Mouse (Mus musculus) bone marrow, adult 2 months (tissue): Measurements from ENCODE around the gene Mapk10. TPM values are rescaled to one million over a fixed set of nuclear protein-coding genes. Genes with fewer than 3 reads are reported as not detected.
"Not testable (repeated sequence)": the region's sequence is repeated elsewhere in the genome, so short reads cannot be mapped to it uniquely, and the experiment has no call there.

Experiments
- H3K27ac ChIP-seq: fragments of 200-500 bp; 2 replicates; pipeline ENCODE4 v1.5.1; 2012; ENCODE audit warnings: low read depth, mild to moderate bottlenecking, control low read depth, inconsistent platforms, low read length; ENCODE audit not compliant: control insufficient read depth, poor library complexity, insufficient read depth
- H3K4me1 ChIP-seq: fragments of 200-500 bp; 2 replicates; pipeline ENCODE4 v1.6.1; 2011; ENCODE audit warnings: low read length; ENCODE audit not compliant: control insufficient read depth, insufficient read depth
- H3K4me3 ChIP-seq: fragments of 200-500 bp; replicated peaks from 2 replicates; pipeline ENCODE3; 2011; ENCODE audit warnings: mild to moderate bottlenecking, low read depth, low read length, control low read depth; ENCODE audit not compliant: control insufficient read depth
- CTCF ChIP-seq: fragments of 200-500 bp; IDR thresholded peaks from 2 replicates; pipeline ENCODE4 v1.5.1; 2011; ENCODE audit warnings: low read length, control low read depth; ENCODE audit not compliant: control insufficient read depth, insufficient read depth
- POLR2A ChIP-seq: fragments of 200-500 bp; IDR thresholded peaks from 2 replicates; pipeline ENCODE4 v1.6.1; 2011; ENCODE audit warnings: low read depth, mild to moderate bottlenecking, control low read depth, low read length, borderline replicate concordance; ENCODE audit not compliant: control insufficient read depth
- WGBS: fragments of 180-500 bp; shearing (Covaris S2); methylation state at CpG from one replicate; pipeline ENCODE4 v1.1.7; 2018; 5-methylcytosine and 5-hydroxymethylcytosine counted together
- polyA plus RNA-seq: library from polyadenylated mRNA; stranded (reverse); fragments of >200 nt; gene quantifications from 2 replicates; pipeline ENCODE4 v1.2.4, GENCODE M21; 2011; ENCODE audit warnings: low replicate concordance; ENCODE audit not compliant: missing spikeins, insufficient read depth, insufficient read length

Mapk10 gene
- polyA plus RNA-seq, 1 experiment = not detected

GRCm38 (mm10) chr5:102903487-102903886, 307.6 kb downstream of the Mapk10 start:
- Histone ChIP-seq H3K4me3 (no peak overlapping the region), H3K27ac (no peak overlapping the region), H3K4me1 (no peaks in the 10 kb centered on the region)
- WGBS = 91% methylated on average over 9 of the region's 9 CpGs
- no peak for TF ChIP-seq CTCF
- TF ChIP-seq POLR2A = no peak

GRCm38 (mm10) chr5:102901176-102901575, 310.0 kb downstream of the Mapk10 start:
- WGBS = 72% methylated on average over 5 of the region's 5 CpGs

GRCm38 (mm10) chr5:102899680-102900215, 311.4 kb downstream of the Mapk10 start:
- Histone ChIP-seq H3K27ac (no peak overlapping the region), H3K4me1 (no peaks in the 10 kb centered on the region), H3K4me3 (no peak overlapping the region)
- WGBS = 79% methylated on average over 6 of the region's 6 CpGs
- TF ChIP-seq CTCF = no peak
- TF ChIP-seq POLR2A = no peak

More at GRCm38 (mm10) chr5:102901176-102901575, 310.0 kb downstream of the Mapk10 start:
- Histone ChIP-seq H3K4me1 (no peaks in the 10 kb centered on the region), H3K27ac (no peak overlapping the region), H3K4me3 (no peak overlapping the region)
- TF ChIP-seq CTCF = no peak
- TF ChIP-seq POLR2A = no peak

- no peak overlapping the region for H3K4me3 ChIP-seq
- H3K4me1 ChIP-seq = no peaks in the 10 kb centered on the region
- no peak for TF ChIP-seq POLR2A
- TF ChIP-seq CTCF = no peak
- no peak overlapping the region for H3K27ac ChIP-seq
- 79% methylated on average over 4 of the region's 4 CpGs for WGBS
Observed at GRCm38 (mm10) chr5:102898301-102898700, 312.8 kb downstream of the Mapk10 start.

GRCm38 (mm10) chr5:102892226-102892625, 318.9 kb downstream of the Mapk10 start:
- TF ChIP-seq CTCF (no peak), POLR2A (no peak)
- Histone ChIP-seq H3K27ac (no peak overlapping the region), H3K4me3 (no peak overlapping the region), H3K4me1 (no peaks in the 10 kb centered on the region; the same call in 1 of the 2 replicates)
- 88% methylated on average over 11 of the region's 11 CpGs for WGBS

GRCm38 (mm10) chr5:102889163-102889488, 322.0 kb downstream of the Mapk10 start:
- no peak overlapping the region for H3K27ac ChIP-seq
- WGBS = 78% methylated on average over 2 of the region's 2 CpGs
- TF ChIP-seq POLR2A (no peak), CTCF (no peak)
- H3K4me1 ChIP-seq = no peaks in the 10 kb centered on the region; the same call in 1 of the 2 replicates
- H3K4me3 ChIP-seq = no peak overlapping the region

- TF ChIP-seq CTCF (no peak), POLR2A (no peak)
- Histone ChIP-seq H3K4me1 (no peaks in the 10 kb centered on the region; the same call in 1 of the 2 replicates), H3K27ac (no peak overlapping the region), H3K4me3 (no peak overlapping the region)
- 80% methylated on average over 14 of the region's 14 CpGs for WGBS
Observed at GRCm38 (mm10) chr5:102888482-102889162, 322.5 kb downstream of the Mapk10 start.

GRCm38 (mm10) chr5:102875628-102876027, 335.5 kb downstream of the Mapk10 start:
- Histone ChIP-seq H3K4me1 (no peaks in the 10 kb centered on the region), H3K4me3 (no peak overlapping the region), H3K27ac (no peak overlapping the region)
- TF ChIP-seq CTCF (no peak), POLR2A (no peak)
- 49% methylated on average over 16 of the region's 16 CpGs for WGBS

- no peaks in the 10 kb centered on the region for H3K4me1 ChIP-seq
- H3K27ac ChIP-seq = no peak overlapping the region
- WGBS = 36% methylated on average over 11 of the region's 11 CpGs
- H3K4me3 ChIP-seq = no peak overlapping the region
- TF ChIP-seq CTCF (no peak), POLR2A (no peak)
Observed at GRCm38 (mm10) chr5:102874605-102875298, 336.4 kb downstream of the Mapk10 start.

GRCm38 (mm10) chr5:102872996-102873395, 338.1 kb downstream of the Mapk10 start:
- H3K4me1 ChIP-seq, H3K4me3 ChIP-seq, H3K27ac ChIP-seq: not testable (repeated sequence)
- WGBS = 82% methylated on average over 9 of the region's 9 CpGs
